Comparison of ENCODE assay signal across 9 mouse cellular contexts in the genomic region with DNA sequence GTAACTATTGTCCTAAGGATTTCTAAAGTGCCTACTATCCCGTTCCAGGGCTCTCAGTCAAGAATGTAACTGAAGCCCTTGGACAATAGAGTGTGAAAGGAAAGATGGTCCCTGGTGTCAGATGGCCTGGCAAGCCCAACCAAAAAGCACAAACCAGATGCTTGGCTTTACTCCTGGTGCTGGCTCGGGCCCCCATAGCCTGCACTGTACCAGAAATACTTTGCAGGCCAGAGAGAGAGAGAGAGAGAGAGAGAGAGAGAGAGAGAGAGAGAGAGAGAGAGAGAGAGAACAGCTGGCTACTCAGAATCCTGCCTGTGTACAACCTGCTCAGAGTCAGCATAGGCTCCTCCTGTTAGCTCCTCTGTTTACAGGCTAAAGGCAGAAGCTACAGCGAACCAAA. TPM values are rescaled to one million over a fixed set of nuclear protein-coding genes. Genes with fewer than 3 reads are reported as not detected.
A peak's percentile ranks its signal among the peaks of the same experiment; 100 is the strongest.
DNase-seq lines count a peak whose midpoint lies in the region; ATAC-seq and TF ChIP-seq lines count a peak whose summit lies in the region.
"Had no signal": no experiment of that assay in that cellular context is flagged by ENCODE, and none has a peak within 500 bp of the region (broad histone marks: within the 10 kb centered on the region; RNA-seq: fewer than 3 reads in every experiment).

No protein-coding gene starts in this region.

- H3K9me3 ChIP-seq in hindbrain, embryonic 10.5 days, result no peaks in the 10 kb centered on the region
- H3K9me3 ChIP-seq in hindbrain, embryonic 13.5 days, result no peaks in the 10 kb centered on the region
- no peaks in the 10 kb centered on the region for H3K9me3 ChIP-seq in liver, postnatal 0 days (ENCODE audit: low read length)
- no peaks in the 10 kb centered on the region for H3K9me3 ChIP-seq in hindbrain, embryonic 14.5 days (ENCODE audit: control insufficient read depth, low read length)
- H3K9me3 ChIP-seq: midbrain, embryonic 12.5 days had no signal

- TF ChIP-seq CTCF in heart, adult 2 months (IDR thresholded peaks at IDR 0.05), result no peak
- TF ChIP-seq CTCF in liver, postnatal 0 days (IDR thresholded peaks at IDR 0.05; ENCODE audit: low read depth), result no peak

- H3K9ac ChIP-seq in hindbrain, embryonic 13.5 days, result no peak overlapping the region
- no peak overlapping the region for H3K9ac ChIP-seq in heart, adult 2 months (ENCODE audit: low read depth, low read length)
- H3K9ac ChIP-seq in liver, postnatal 0 days (replicated peaks), result no peak overlapping the region
- no peak overlapping the region for H3K9ac ChIP-seq in hindbrain, embryonic 14.5 days
- H3K9ac ChIP-seq: midbrain, embryonic 12.5 days had no signal

- no peak overlapping the region for H3K4me3 ChIP-seq in hindbrain, embryonic 10.5 days
- no peak overlapping the region for H3K4me3 ChIP-seq in hindbrain, embryonic 13.5 days
- no peak overlapping the region for H3K4me3 ChIP-seq in heart, adult 2 months
- H3K4me3 ChIP-seq in liver, postnatal 0 days (ENCODE audit: low read depth, low read length), result no peak overlapping the region
- H3K4me3 ChIP-seq in hindbrain, embryonic 14.5 days (replicated peaks; ENCODE audit: low read length), result no peak overlapping the region
- H3K4me3 ChIP-seq: midbrain, embryonic 12.5 days had no signal

- no peak overlapping the region for H3K4me2 ChIP-seq in hindbrain, embryonic 13.5 days
- no peak overlapping the region for H3K4me2 ChIP-seq in liver, postnatal 0 days (ENCODE audit: low read depth, low read length)
- H3K4me2 ChIP-seq in hindbrain, embryonic 14.5 days (replicated peaks), result no peak overlapping the region
- H3K4me2 ChIP-seq: midbrain, embryonic 12.5 days had no signal

- no peak for TF ChIP-seq EP300 in heart, adult 2 months (IDR thresholded peaks at IDR 0.05; ENCODE audit: insufficient read depth, low read depth, low read length)
- TF ChIP-seq EP300 in liver, postnatal 0 days (IDR thresholded peaks at IDR 0.05; ENCODE audit: low read depth), result no peak

- WGBS in hindbrain, embryonic 10.5 days, result 45% methylated on average over 3 of the region's 3 CpGs
- 57% methylated on average over 3 of the region's 3 CpGs for WGBS in hindbrain, embryonic 13.5 days
- WGBS in heart, adult 2 months, result 28% methylated on average over 3 of the region's 3 CpGs
- WGBS in liver, postnatal 0 days (ENCODE audit: insufficient replicate concordance), result 65% methylated on average over 3 of the region's 3 CpGs
- WGBS in hindbrain, embryonic 14.5 days, result 45% methylated on average over 3 of the region's 3 CpGs

- H3K27ac ChIP-seq in hindbrain, embryonic 10.5 days, result peak overlapping the region; percentile 12; the same call in 1 of the 2 replicates
- no peak overlapping the region for H3K27ac ChIP-seq in hindbrain, embryonic 13.5 days
- H3K27ac ChIP-seq in heart, adult 2 months, result no peak overlapping the region
- H3K27ac ChIP-seq in liver, postnatal 0 days (ENCODE audit: low read depth), result 0 out of 2 replicates have a peak overlapping the region, but pooled peaks have one; percentile 11
- H3K27ac ChIP-seq in hindbrain, embryonic 14.5 days, result no peak overlapping the region
- H3K27ac ChIP-seq: midbrain, embryonic 12.5 days had no signal

- TF ChIP-seq POLR2A in heart, adult 2 months (IDR thresholded peaks at IDR 0.05; ENCODE audit: insufficient read depth, low read depth, low read length), result no peak

- H3K79me2 ChIP-seq in heart, adult 2 months (replicated peaks; ENCODE audit: control insufficient read depth, insufficient read depth, low read length), result no peaks in the 10 kb centered on the region

- peaks cover 20% of the 10 kb centered on the region for H3K4me1 ChIP-seq in hindbrain, embryonic 10.5 days (replicated peaks)
- H3K4me1 ChIP-seq in hindbrain, embryonic 13.5 days (replicated peaks), result no peaks in the 10 kb centered on the region
- H3K4me1 ChIP-seq in heart, adult 2 months (ENCODE audit: control insufficient read depth, insufficient read depth, low read length), result peaks cover 2% of the 10 kb centered on the region
- H3K4me1 ChIP-seq in liver, postnatal 0 days (ENCODE audit: insufficient read depth), result peaks cover 10% of the 10 kb centered on the region
- H3K4me1 ChIP-seq in hindbrain, embryonic 14.5 days (replicated peaks; ENCODE audit: control insufficient read depth, insufficient read depth, low read length), result no peaks in the 10 kb centered on the region
- H3K4me1 ChIP-seq: midbrain, embryonic 12.5 days had no signal

- H3K27me3 ChIP-seq in hindbrain, embryonic 10.5 days (ENCODE audit: insufficient read depth, poor library complexity, severe bottlenecking), result no peaks in the 10 kb centered on the region
- H3K27me3 ChIP-seq in hindbrain, embryonic 13.5 days, result no peaks in the 10 kb centered on the region
- no peaks in the 10 kb centered on the region for H3K27me3 ChIP-seq in heart, adult 2 months (ENCODE audit: control insufficient read depth, insufficient read depth, low read length)
- H3K27me3 ChIP-seq in liver, postnatal 0 days (ENCODE audit: insufficient read depth, low read length), result no peaks in the 10 kb centered on the region
- H3K27me3 ChIP-seq in hindbrain, embryonic 14.5 days (ENCODE audit: control insufficient read depth, insufficient read depth, low read length), result no peaks in the 10 kb centered on the region
- H3K27me3 ChIP-seq: midbrain, embryonic 12.5 days had no signal

- ATAC-seq in hindbrain, embryonic 13.5 days (ENCODE audit: low FRiP score), result no peak
- no peak for ATAC-seq in liver, postnatal 0 days
- ATAC-seq in hindbrain, embryonic 14.5 days (ENCODE audit: low FRiP score), result no peak

- H3K36me3 ChIP-seq in hindbrain, embryonic 10.5 days, result no peaks in the 10 kb centered on the region
- no peaks in the 10 kb centered on the region for H3K36me3 ChIP-seq in hindbrain, embryonic 13.5 days
- no peaks in the 10 kb centered on the region for H3K36me3 ChIP-seq in heart, adult 2 months (ENCODE audit: control insufficient read depth, insufficient read depth, low read length)
- no peaks in the 10 kb centered on the region for H3K36me3 ChIP-seq in liver, postnatal 0 days (replicated peaks; ENCODE audit: insufficient read depth, low read length)
- no peaks in the 10 kb centered on the region for H3K36me3 ChIP-seq in hindbrain, embryonic 14.5 days (replicated peaks; ENCODE audit: control insufficient read depth, insufficient read depth)
- H3K36me3 ChIP-seq: midbrain, embryonic 12.5 days had no signal

- intact Hi-C loops in heart, adult 2 months (cut with DNase I), result no loop called here

- no peak for DNase-seq in hindbrain, embryonic 10.5 days (ENCODE audit: low spot score)
- DNase-seq in MN1 (ENCODE audit: low spot score), result peak; percentile 29
- DNase-seq in heart, adult 2 months, result peak; percentile 69 to 80
- no peak for DNase-seq in liver, postnatal 0 days
- DNase-seq in thymus, postnatal 4 days, result no peak
- no peak for DNase-seq in hindbrain, embryonic 14.5 days (ENCODE audit: low spot score)
- no peak for DNase-seq in adrenal gland, adult (ENCODE audit: inconsistent age in 2 of 2, low spot score in 1 of 2)

RNA-seq across cellular contexts. Expression of a gene that starts 36.7 kb away (rescaled TPM):
- polyA plus RNA-seq in hindbrain, embryonic 10.5 days (2016; fragmentation: Nextera tagmentation; extraction: Ambion mirVana), result 293 and 315 TPM in 2 replicates
- 165 and 182 TPM in 2 replicates for polyA plus RNA-seq in hindbrain, embryonic 13.5 days (2015; fragmentation: Nextera tagmentation; extraction: Ambion mirVana)
- over 10,000 TPM in 1 of 2 experiments, 1,000 to 10,000 TPM in 1; 9,950 to 10,380 TPM for total RNA-seq in heart, adult 2 months (2021)
- 5,659 and 10,700 TPM in 2 replicates for polyA plus RNA-seq in heart, adult 2 months (2012; rRNA removed)
- 85.7 and 147 TPM in 2 replicates for polyA plus RNA-seq in liver, postnatal 0 days (2015; fragmentation: Nextera tagmentation; extraction: Ambion mirVana)
- 163 and 182 TPM in 2 replicates for polyA plus RNA-seq in hindbrain, embryonic 14.5 days (2014; fragmentation: Nextera tagmentation; extraction: Ambion mirVana)

RNA-seq across cellular contexts. Expression of a gene that starts 37.2 kb away (rescaled TPM):
- 8.6 and 9.4 TPM in 2 replicates for polyA plus RNA-seq in hindbrain, embryonic 10.5 days (2016; fragmentation: Nextera tagmentation; extraction: Ambion mirVana)
- polyA plus RNA-seq in hindbrain, embryonic 13.5 days (2015; fragmentation: Nextera tagmentation; extraction: Ambion mirVana), result 12.2 and 12.8 TPM in 2 replicates
- total RNA-seq in heart, adult 2 months (2021), result 10 to 100 TPM; 20.4 to 20.6 TPM
- 6.8 and 10.8 TPM in 2 replicates for polyA plus RNA-seq in heart, adult 2 months (2012; rRNA removed)
- polyA plus RNA-seq in liver, postnatal 0 days (2015; fragmentation: Nextera tagmentation; extraction: Ambion mirVana), result 13.3 and 15.2 TPM in 2 replicates
- 15.4 and 17.8 TPM in 2 replicates for polyA plus RNA-seq in hindbrain, embryonic 14.5 days (2014; fragmentation: Nextera tagmentation; extraction: Ambion mirVana)

Comparison
In these comparisons a context has a peak if more than half of its experiments do, and no peak if none do; other contexts are left out.
1. H3K27ac ChIP-seq: peak in hindbrain, embryonic 10.5 days (single experiment) and liver, postnatal 0 days (single experiment); none in hindbrain, embryonic 13.5 days (single experiment), heart, adult 2 months (single experiment) and hindbrain, embryonic 14.5 days (single experiment).
2. DNase-seq: peak in MN1 (single experiment) and heart, adult 2 months (2 of 2); none in hindbrain, embryonic 10.5 days (single experiment), liver, postnatal 0 days (single experiment), thymus, postnatal 4 days (single experiment), hindbrain, embryonic 14.5 days (single experiment) and adrenal gland, adult (0 of 2).
3. RNA of a gene that starts 36.7 kb away (polyA plus RNA-seq): 5,659 to 10,700 TPM in heart, adult 2 months; 293 to 315 TPM in hindbrain, embryonic 10.5 days, 165 to 182 TPM in hindbrain, embryonic 13.5 days, 163 to 182 TPM in hindbrain, embryonic 14.5 days and 85.7 to 147 TPM in liver, postnatal 0 days; every median in the first group is over 10 times any median in the second.